10 mouse cellular contexts compared by ENCODE assay signal in genomic region chr8:114814769-114815736, GRCm38 (mm10).
DNase-seq lines count a peak whose midpoint lies in the region; ATAC-seq and TF ChIP-seq lines count a peak whose summit lies in the region.
"Had no signal": no experiment of that assay in that cellular context is flagged by ENCODE, and none has a peak within 500 bp of the region (broad histone marks: within the 10 kb centered on the region; RNA-seq: fewer than 3 reads in every experiment).

No protein-coding gene starts in this region.

- WGBS in stomach, embryonic 15.5 days = 43% methylated on average over 10 of the region's 10 CpGs
- 53% methylated on average over 10 of the region's 10 CpGs for WGBS in stomach, postnatal 0 days
- WGBS in heart, embryonic 13.5 days = 26% methylated on average over 10 of the region's 10 CpGs

- TF ChIP-seq EP300 in stomach, postnatal 0 days (optimal IDR thresholded peaks at IDR 0.05) = no peak

- H3K9me3 ChIP-seq in stomach, embryonic 15.5 days = no peaks in the 10 kb centered on the region
- H3K9me3 ChIP-seq in stomach, postnatal 0 days (ENCODE audit: control insufficient read depth, low read length) = no peaks in the 10 kb centered on the region
- peaks cover 5% of the 10 kb centered on the region; the same call in 1 of the 2 replicates for H3K9me3 ChIP-seq in heart, embryonic 13.5 days
- H3K9me3 ChIP-seq: midbrain, embryonic 13.5 days had no signal

- no peak for DNase-seq in stomach, postnatal 0 days (ENCODE audit: low spot score)
- peak; percentile 35 for DNase-seq in lung, postnatal 14 days
- DNase-seq in thymus, postnatal 25 days = peak; percentile 41
- no peak for DNase-seq in frontal cortex, postnatal 14 days (ENCODE audit: low spot score in 2 of 2)
- DNase-seq in cerebellum, postnatal 14 days = no peak
- DNase-seq: retina, postnatal 1 day had no signal

- no peaks in the 10 kb centered on the region for H3K36me3 ChIP-seq in stomach, embryonic 15.5 days
- H3K36me3 ChIP-seq in stomach, postnatal 0 days (ENCODE audit: control insufficient read depth, insufficient read depth, low read length) = no peaks in the 10 kb centered on the region
- H3K36me3 ChIP-seq in heart, embryonic 13.5 days = no peaks in the 10 kb centered on the region
- H3K36me3 ChIP-seq: midbrain, embryonic 13.5 days had no signal

- ATAC-seq in stomach, embryonic 15.5 days (ENCODE audit: insufficient read depth, low FRiP score, low read depth) = 0 out of 2 replicates have a peak, but pooled peaks have one; percentile 56
- ATAC-seq in stomach, postnatal 0 days (ENCODE audit: low FRiP score, low TSS enrichment) = no peak
- ATAC-seq in heart, embryonic 13.5 days (ENCODE audit: extremely low read depth, insufficient number of reproducible peaks, low FRiP score, low TSS enrichment) = peak; percentile 42; the same call in 1 of the 2 replicates
- ATAC-seq in erythroblast, adult 5-6 weeks (replicated peaks; ENCODE audit: low FRiP score, poor library complexity, severe bottlenecking) = no peak
- ATAC-seq: midbrain, embryonic 13.5 days had no signal

- no peak overlapping the region for H3K4me3 ChIP-seq in stomach, embryonic 15.5 days (replicated peaks)
- no peak overlapping the region for H3K4me3 ChIP-seq in stomach, postnatal 0 days (ENCODE audit: low read depth, low read length)
- H3K4me3 ChIP-seq in heart, embryonic 13.5 days = no peak overlapping the region
- H3K4me3 ChIP-seq: midbrain, embryonic 13.5 days had no signal

- H3K27me3 ChIP-seq in stomach, embryonic 15.5 days (replicated peaks) = no peaks in the 10 kb centered on the region
- H3K27me3 ChIP-seq in stomach, postnatal 0 days (ENCODE audit: control insufficient read depth, insufficient read depth, low read length) = no peaks in the 10 kb centered on the region
- H3K27me3 ChIP-seq in heart, embryonic 13.5 days (replicated peaks) = no peaks in the 10 kb centered on the region
- H3K27me3 ChIP-seq: midbrain, embryonic 13.5 days had no signal

- TF ChIP-seq CTCF in stomach, postnatal 0 days (IDR thresholded peaks at IDR 0.05; ENCODE audit: low read depth) = no peak

- H3K4me1 ChIP-seq in stomach, embryonic 15.5 days = no peaks in the 10 kb centered on the region
- no peaks in the 10 kb centered on the region for H3K4me1 ChIP-seq in stomach, postnatal 0 days (replicated peaks; ENCODE audit: control insufficient read depth, insufficient read depth)
- H3K4me1 ChIP-seq in heart, embryonic 13.5 days = peaks cover 30% of the 10 kb centered on the region

- H3K9ac ChIP-seq in stomach, embryonic 15.5 days = no peak overlapping the region
- H3K9ac ChIP-seq in stomach, postnatal 0 days (ENCODE audit: low read length) = no peak overlapping the region
- no peak overlapping the region for H3K9ac ChIP-seq in heart, embryonic 13.5 days
- H3K9ac ChIP-seq: midbrain, embryonic 13.5 days had no signal

- no peak overlapping the region for H3K27ac ChIP-seq in stomach, embryonic 15.5 days
- H3K27ac ChIP-seq in stomach, postnatal 0 days (replicated peaks) = no peak overlapping the region
- peak overlapping the region; percentile 70 for H3K27ac ChIP-seq in heart, embryonic 13.5 days (replicated peaks)
- H3K27ac ChIP-seq: midbrain, embryonic 13.5 days had no signal

- no peak overlapping the region for H3K4me2 ChIP-seq in stomach, embryonic 15.5 days
- no peak overlapping the region for H3K4me2 ChIP-seq in stomach, postnatal 0 days (replicated peaks; ENCODE audit: low read depth)
- H3K4me2 ChIP-seq in heart, embryonic 13.5 days = no peak overlapping the region
- H3K4me2 ChIP-seq: midbrain, embryonic 13.5 days had no signal

Comparison
In these comparisons a context has a peak if more than half of its experiments do, and no peak if none do; other contexts are left out.
1. ATAC-seq: peak in stomach, embryonic 15.5 days (single experiment) and heart, embryonic 13.5 days (single experiment); none in stomach, postnatal 0 days (single experiment) and erythroblast, adult 5-6 weeks (single experiment).
2. DNase-seq: peak in lung, postnatal 14 days (single experiment) and thymus, postnatal 25 days (single experiment); none in stomach, postnatal 0 days (single experiment), frontal cortex, postnatal 14 days (0 of 2) and cerebellum, postnatal 14 days (0 of 2).